Mouse (Mus musculus): ENCODE measurements around the gene Fam92b. TPM values are rescaled to one million over a fixed set of nuclear protein-coding genes. Genes with fewer than 3 reads are reported as not detected.

Fam92b gene
- polyA plus RNA-seq, 1 experiment: not detected

- Histone ChIP-seq H3K4me1 (ENCODE audit: control insufficient read depth, insufficient read depth, insufficient read length) (no peaks in the 10 kb centered on the region; the same call in 1 of the 2 replicates), H3K27me3 (ENCODE audit: control insufficient read depth, insufficient read depth, low read length) (no peaks in the 10 kb centered on the region), H3K4me3 (ENCODE audit: extremely low read depth, insufficient read depth, insufficient read length) (no peak overlapping the region), H3K36me3 (ENCODE audit: control insufficient read depth, insufficient read depth, low read length) (no peaks in the 10 kb centered on the region), H3K27ac (ENCODE audit: insufficient read depth, low read length) (no peak overlapping the region)
- no peak for TF ChIP-seq CTCF (IDR thresholded peaks at IDR 0.05; ENCODE audit: extremely low read depth, insufficient read depth, insufficient read length, insufficient replicate concordance)
- no peak for TF ChIP-seq POLR2A (IDR thresholded peaks at IDR 0.05; ENCODE audit: low read depth, low read length)
- 85% methylated on average over 4 of the region's 4 CpGs for WGBS
- DNase-seq (ENCODE audit: low read depth in 1 of 2, low spot score in 2 of 2): no peak
Measured at GRCm38 (mm10) chr8:120181861-120182414, 4.7 kb upstream of the Fam92b start.

DNA sequence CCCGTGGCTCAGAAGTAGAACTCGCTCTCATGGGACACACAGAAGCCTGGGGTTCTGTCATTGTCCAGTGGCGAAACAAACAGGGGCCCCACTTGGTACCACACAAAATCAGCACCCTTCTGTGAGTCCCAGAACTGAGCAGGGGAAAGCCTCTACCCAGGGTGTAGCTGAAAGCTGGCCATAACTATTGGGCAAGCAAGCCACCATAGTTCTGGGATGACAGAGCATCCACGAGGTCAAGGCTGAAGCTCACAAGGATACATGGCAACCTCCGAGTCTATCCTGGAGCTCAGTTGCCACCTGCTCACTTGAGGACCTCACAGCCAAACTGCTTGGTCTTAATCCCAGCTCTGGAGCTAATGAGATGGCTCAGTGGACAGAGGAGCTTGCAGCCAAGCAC is 4.0 kb upstream of the Fam92b start:
- Histone ChIP-seq H3K27ac (ENCODE audit: insufficient read depth, low read length) (no peak overlapping the region), H3K36me3 (ENCODE audit: control insufficient read depth, insufficient read depth, low read length) (no peaks in the 10 kb centered on the region), H3K4me3 (ENCODE audit: extremely low read depth, insufficient read depth, insufficient read length) (no peak overlapping the region), H3K4me1 (ENCODE audit: control insufficient read depth, insufficient read depth, insufficient read length) (no peaks in the 10 kb centered on the region; the same call in 1 of the 2 replicates), H3K27me3 (ENCODE audit: control insufficient read depth, insufficient read depth, low read length) (no peaks in the 10 kb centered on the region)
- WGBS: 87% methylated on average over 5 of the region's 5 CpGs
- TF ChIP-seq CTCF (IDR thresholded peaks at IDR 0.05; ENCODE audit: extremely low read depth, insufficient read depth, insufficient read length, insufficient replicate concordance) (no peak), POLR2A (IDR thresholded peaks at IDR 0.05; ENCODE audit: low read depth, low read length) (no peak)
- no peak for DNase-seq (ENCODE audit: low read depth in 1 of 2, low spot score in 2 of 2)

DNA sequence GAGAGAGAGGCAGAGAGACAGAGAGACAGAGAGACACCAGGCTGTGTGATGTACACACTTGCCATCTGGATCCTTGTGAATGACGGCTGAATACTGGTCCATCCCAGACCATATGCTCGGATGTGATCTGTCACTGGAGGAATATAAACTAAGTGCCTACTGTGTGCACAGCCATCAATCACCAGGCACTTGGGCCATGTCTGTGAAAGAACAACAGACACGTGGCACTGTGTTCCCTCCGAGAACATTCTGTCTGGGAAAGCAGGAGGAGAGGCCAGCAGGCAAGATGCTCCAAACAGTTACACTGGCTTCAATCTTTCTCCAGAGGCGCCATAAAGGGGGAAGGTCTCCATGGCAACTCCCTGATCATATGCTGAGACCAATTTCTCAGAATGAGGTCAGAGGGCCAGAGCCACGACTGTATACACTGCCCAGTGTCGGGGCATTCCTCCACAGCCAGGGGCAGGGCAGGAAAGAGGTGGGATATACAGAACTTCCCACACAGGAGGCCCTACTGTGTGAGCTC is 3.2 kb upstream of the Fam92b start:
- Histone ChIP-seq H3K27ac (ENCODE audit: insufficient read depth, low read length) (no peak overlapping the region), H3K36me3 (ENCODE audit: control insufficient read depth, insufficient read depth, low read length) (no peaks in the 10 kb centered on the region), H3K4me3 (ENCODE audit: extremely low read depth, insufficient read depth, insufficient read length) (no peak overlapping the region), H3K27me3 (ENCODE audit: control insufficient read depth, insufficient read depth, low read length) (no peaks in the 10 kb centered on the region), H3K4me1 (ENCODE audit: control insufficient read depth, insufficient read depth, insufficient read length) (no peaks in the 10 kb centered on the region; the same call in 1 of the 2 replicates)
- TF ChIP-seq CTCF (IDR thresholded peaks at IDR 0.05; ENCODE audit: extremely low read depth, insufficient read depth, insufficient read length, insufficient replicate concordance): no peak
- no peak for TF ChIP-seq POLR2A (IDR thresholded peaks at IDR 0.05; ENCODE audit: low read depth, low read length)
- WGBS: 88% methylated on average over 7 of the region's 7 CpGs
- no peak for DNase-seq (ENCODE audit: low read depth in 1 of 2, low spot score in 2 of 2)

DNA sequence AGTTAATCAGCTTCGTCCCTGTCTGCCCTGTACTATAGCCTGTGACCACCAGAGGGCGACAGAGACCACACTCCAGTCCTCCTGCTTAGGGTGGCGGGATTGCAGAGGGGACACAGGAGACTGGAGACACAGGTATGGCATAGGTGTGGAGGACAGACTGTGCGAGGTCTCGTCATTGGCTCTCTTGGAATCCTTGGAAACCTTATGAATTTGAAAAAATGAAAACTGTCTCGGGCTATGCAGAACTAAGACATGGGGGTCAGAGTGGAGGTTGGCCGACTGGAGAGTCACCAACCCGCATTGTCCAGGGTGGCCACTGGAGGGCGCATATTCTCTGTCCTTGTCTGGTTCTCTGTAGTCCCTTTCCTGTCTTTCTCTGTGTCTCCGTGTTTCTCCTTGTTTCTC is 1.8 kb upstream of the Fam92b start:
- no peak for TF ChIP-seq POLR2A (IDR thresholded peaks at IDR 0.05; ENCODE audit: low read depth, low read length)
- peak; percentile 92 for TF ChIP-seq CTCF (IDR thresholded peaks at IDR 0.05; ENCODE audit: extremely low read depth, insufficient read depth, insufficient read length, insufficient replicate concordance)
- no peaks in the 10 kb centered on the region; the same call in 1 of the 2 replicates for H3K4me1 ChIP-seq (ENCODE audit: control insufficient read depth, insufficient read depth, insufficient read length)
- peak; percentile 65 to 75 for DNase-seq (ENCODE audit: low read depth in 1 of 2, low spot score in 2 of 2)
- H3K27ac ChIP-seq (ENCODE audit: insufficient read depth, low read length): no peak overlapping the region
- no peaks in the 10 kb centered on the region for H3K36me3 ChIP-seq (ENCODE audit: control insufficient read depth, insufficient read depth, low read length)
- H3K4me3 ChIP-seq (ENCODE audit: extremely low read depth, insufficient read depth, insufficient read length): peak overlapping the region; percentile 27; the same call in 1 of the 2 replicates
- WGBS: 1% methylated on average over 10 of the region's 10 CpGs
- no peaks in the 10 kb centered on the region for H3K27me3 ChIP-seq (ENCODE audit: control insufficient read depth, insufficient read depth, low read length)

DNA sequence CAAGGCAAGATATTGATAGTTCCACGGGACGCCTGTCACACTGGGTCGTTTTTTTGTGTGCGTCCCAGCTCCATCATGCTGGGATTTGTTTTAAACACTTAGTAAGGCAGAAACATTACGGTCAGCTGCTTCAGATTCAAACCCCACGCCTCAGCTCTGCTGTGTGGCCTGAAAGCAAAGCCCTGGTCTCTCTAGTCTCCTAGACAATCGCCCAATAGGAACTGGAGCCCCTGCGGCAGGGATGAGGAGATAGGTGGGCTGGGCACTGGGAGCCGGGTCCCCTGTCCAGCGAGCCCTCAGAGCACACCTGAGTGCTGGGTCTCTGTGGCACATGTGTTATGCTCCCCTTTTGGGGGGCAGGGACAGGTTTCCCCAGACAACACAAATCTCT is 853 bp upstream of the Fam92b start:
- Histone ChIP-seq H3K27me3 (ENCODE audit: control insufficient read depth, insufficient read depth, low read length) (no peaks in the 10 kb centered on the region), H3K4me1 (ENCODE audit: control insufficient read depth, insufficient read depth, insufficient read length) (no peaks in the 10 kb centered on the region; the same call in 1 of the 2 replicates), H3K4me3 (ENCODE audit: extremely low read depth, insufficient read depth, insufficient read length) (no peak overlapping the region), H3K36me3 (ENCODE audit: control insufficient read depth, insufficient read depth, low read length) (no peaks in the 10 kb centered on the region), H3K27ac (ENCODE audit: insufficient read depth, low read length) (no peak overlapping the region)
- TF ChIP-seq POLR2A (IDR thresholded peaks at IDR 0.05; ENCODE audit: low read depth, low read length) (no peak), CTCF (IDR thresholded peaks at IDR 0.05; ENCODE audit: extremely low read depth, insufficient read depth, insufficient read length, insufficient replicate concordance) (no peak)
- WGBS: 25% methylated on average over 10 of the region's 10 CpGs
- no peak for DNase-seq (ENCODE audit: low read depth in 1 of 2, low spot score in 2 of 2)

GRCm38 (mm10) chr8:120176605-120177004 is 661 bp downstream of the Fam92b start:
- Histone ChIP-seq H3K4me3 (ENCODE audit: extremely low read depth, insufficient read depth, insufficient read length) (no peak overlapping the region), H3K36me3 (ENCODE audit: control insufficient read depth, insufficient read depth, low read length) (no peaks in the 10 kb centered on the region), H3K27me3 (ENCODE audit: control insufficient read depth, insufficient read depth, low read length) (no peaks in the 10 kb centered on the region), H3K4me1 (ENCODE audit: control insufficient read depth, insufficient read depth, insufficient read length) (no peaks in the 10 kb centered on the region; the same call in 1 of the 2 replicates), H3K27ac (ENCODE audit: insufficient read depth, low read length) (no peak overlapping the region)
- TF ChIP-seq CTCF (IDR thresholded peaks at IDR 0.05; ENCODE audit: extremely low read depth, insufficient read depth, insufficient read length, insufficient replicate concordance) (no peak), POLR2A (IDR thresholded peaks at IDR 0.05; ENCODE audit: low read depth, low read length) (no peak)
- DNase-seq (ENCODE audit: low read depth in 1 of 2, low spot score in 2 of 2): no peak
- WGBS: 68% methylated on average over 4 of the region's 4 CpGs

GRCm38 (mm10) chr8:120174606-120175005 is 2.7 kb downstream of the Fam92b start:
- WGBS: 72% methylated on average over 18 of the region's 18 CpGs
- no peak overlapping the region for H3K27ac ChIP-seq (ENCODE audit: insufficient read depth, low read length)
- H3K27me3 ChIP-seq (ENCODE audit: control insufficient read depth, insufficient read depth, low read length): no peaks in the 10 kb centered on the region
- H3K36me3 ChIP-seq (ENCODE audit: control insufficient read depth, insufficient read depth, low read length): no peaks in the 10 kb centered on the region
- DNase-seq (ENCODE audit: low read depth in 1 of 2, low spot score in 2 of 2): no peak
- no peak for TF ChIP-seq POLR2A (IDR thresholded peaks at IDR 0.05; ENCODE audit: low read depth, low read length)
- TF ChIP-seq CTCF (IDR thresholded peaks at IDR 0.05; ENCODE audit: extremely low read depth, insufficient read depth, insufficient read length, insufficient replicate concordance): no peak
- H3K4me3 ChIP-seq (ENCODE audit: extremely low read depth, insufficient read depth, insufficient read length): no peak overlapping the region
- H3K4me1 ChIP-seq (ENCODE audit: control insufficient read depth, insufficient read depth, insufficient read length): no peaks in the 10 kb centered on the region; the same call in 1 of the 2 replicates

All from spleen, adult 2 months (tissue).